Mouse (Mus musculus): ENCODE measurements around the gene Map3k20. TPM values are rescaled to one million over a fixed set of nuclear protein-coding genes. Genes with fewer than 3 reads are reported as not detected.

Gene Map3k20
- polyA plus RNA-seq, 1 experiment from 2014 or later: 9.5 TPM

DNA sequence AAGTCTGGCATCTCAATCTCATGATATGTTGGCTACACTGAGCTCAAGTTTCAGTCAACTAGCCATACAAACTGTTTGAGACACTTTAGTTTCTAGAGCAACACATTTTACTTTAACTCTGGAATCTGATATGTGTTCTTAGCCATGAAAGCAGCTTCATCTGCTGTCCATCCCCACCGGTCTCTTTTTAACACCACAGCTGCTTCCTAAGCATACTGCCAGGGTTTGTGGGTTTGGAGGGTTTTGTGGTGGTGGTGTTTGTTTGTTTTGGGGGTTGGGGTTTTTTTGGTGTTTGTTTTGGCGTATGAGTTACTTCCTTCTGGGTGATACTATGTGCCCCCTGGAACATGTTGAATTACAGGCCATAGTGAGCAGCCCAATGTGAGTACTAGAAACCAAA is 35.2 kb downstream of the Map3k20 start:
- Histone ChIP-seq H3K4me1 (replicated peaks; ENCODE audit: control insufficient read depth, insufficient read depth, low read length) (no peaks in the 10 kb centered on the region), H3K36me3 (ENCODE audit: control insufficient read depth, insufficient read depth, low read length) (no peaks in the 10 kb centered on the region), H3K27ac (ENCODE audit: low read depth, low read length) (no peak overlapping the region), H3K4me2 (ENCODE audit: low read depth, low read length, severe bottlenecking) (no peak overlapping the region), H3K9ac (ENCODE audit: low read length) (no peak overlapping the region), H3K4me3 (ENCODE audit: low read depth, low read length) (no peak overlapping the region), H3K27me3 (ENCODE audit: control insufficient read depth, insufficient read depth, low read length) (no peaks in the 10 kb centered on the region), H3K9me3 (ENCODE audit: control insufficient read depth, low read length) (no peaks in the 10 kb centered on the region)
- DNase-seq (ENCODE audit: low spot score): no peak
- 93% methylated on average over 2 of the region's 2 CpGs for WGBS
- no peak for ATAC-seq (replicated peaks; ENCODE audit: low FRiP score)

GRCm38 (mm10) chr2:72321591-72321990 is 36.2 kb downstream of the Map3k20 start:
- H3K27ac ChIP-seq (ENCODE audit: low read depth, low read length): no peak overlapping the region
- DNase-seq (ENCODE audit: low spot score) (no peak), ATAC-seq (replicated peaks; ENCODE audit: low FRiP score) (no peak)
- H3K9me3 ChIP-seq (ENCODE audit: control insufficient read depth, low read length): no peaks in the 10 kb centered on the region
- 0 out of 2 replicates have a peak, but pooled peaks cover 2% of the 10 kb centered on the region for H3K4me1 ChIP-seq (replicated peaks; ENCODE audit: control insufficient read depth, insufficient read depth, low read length)
- H3K4me2 ChIP-seq (ENCODE audit: low read depth, low read length, severe bottlenecking): no peak overlapping the region
- no peak overlapping the region for H3K9ac ChIP-seq (ENCODE audit: low read length)
- H3K4me3 ChIP-seq (ENCODE audit: low read depth, low read length): no peak overlapping the region
- H3K27me3 ChIP-seq (ENCODE audit: control insufficient read depth, insufficient read depth, low read length): no peaks in the 10 kb centered on the region
- H3K36me3 ChIP-seq (ENCODE audit: control insufficient read depth, insufficient read depth, low read length): no peaks in the 10 kb centered on the region
- 58% methylated on average over 5 of the region's 5 CpGs for WGBS

- Histone ChIP-seq H3K27ac (ENCODE audit: low read depth, low read length) (no peak overlapping the region), H3K4me2 (ENCODE audit: low read depth, low read length, severe bottlenecking) (no peak overlapping the region), H3K4me1 (replicated peaks; ENCODE audit: control insufficient read depth, insufficient read depth, low read length) (0 out of 2 replicates have a peak, but pooled peaks cover 2% of the 10 kb centered on the region), H3K4me3 (ENCODE audit: low read depth, low read length) (no peak overlapping the region), H3K9me3 (ENCODE audit: control insufficient read depth, low read length) (no peaks in the 10 kb centered on the region), H3K9ac (ENCODE audit: low read length) (no peak overlapping the region), H3K27me3 (ENCODE audit: control insufficient read depth, insufficient read depth, low read length) (no peaks in the 10 kb centered on the region), H3K36me3 (ENCODE audit: control insufficient read depth, insufficient read depth, low read length) (no peaks in the 10 kb centered on the region)
- no peak for DNase-seq (ENCODE audit: low spot score)
- 65% methylated on average over 11 of the region's 11 CpGs for WGBS
- no peak for ATAC-seq (replicated peaks; ENCODE audit: low FRiP score)
Observed at GRCm38 (mm10) chr2:72322681-72323353, 37.4 kb downstream of the Map3k20 start.

- no peak overlapping the region for H3K4me2 ChIP-seq (ENCODE audit: low read depth, low read length, severe bottlenecking)
- H3K4me1 ChIP-seq (replicated peaks; ENCODE audit: control insufficient read depth, insufficient read depth, low read length): 0 out of 2 replicates have a peak, but pooled peaks cover 2% of the 10 kb centered on the region
- H3K36me3 ChIP-seq (ENCODE audit: control insufficient read depth, insufficient read depth, low read length): no peaks in the 10 kb centered on the region
- H3K27me3 ChIP-seq (ENCODE audit: control insufficient read depth, insufficient read depth, low read length): no peaks in the 10 kb centered on the region
- DNase-seq (ENCODE audit: low spot score) (no peak), ATAC-seq (replicated peaks; ENCODE audit: low FRiP score) (no peak)
- H3K9ac ChIP-seq (ENCODE audit: low read length): no peak overlapping the region
- H3K4me3 ChIP-seq (ENCODE audit: low read depth, low read length): no peak overlapping the region
- H3K9me3 ChIP-seq (ENCODE audit: control insufficient read depth, low read length): no peaks in the 10 kb centered on the region
- H3K27ac ChIP-seq (ENCODE audit: low read depth, low read length): no peak overlapping the region
- WGBS: 73% methylated on average over 12 of the region's 12 CpGs
Observed at GRCm38 (mm10) chr2:72324436-72324835, 39.0 kb downstream of the Map3k20 start.

- Histone ChIP-seq H3K36me3 (ENCODE audit: control insufficient read depth, insufficient read depth, low read length) (no peaks in the 10 kb centered on the region), H3K4me3 (ENCODE audit: low read depth, low read length) (no peak overlapping the region), H3K9ac (ENCODE audit: low read length) (no peak overlapping the region), H3K27me3 (ENCODE audit: control insufficient read depth, insufficient read depth, low read length) (no peaks in the 10 kb centered on the region), H3K4me1 (replicated peaks; ENCODE audit: control insufficient read depth, insufficient read depth, low read length) (0 out of 2 replicates have a peak, but pooled peaks cover 2% of the 10 kb centered on the region), H3K9me3 (ENCODE audit: control insufficient read depth, low read length) (no peaks in the 10 kb centered on the region), H3K4me2 (ENCODE audit: low read depth, low read length, severe bottlenecking) (no peak overlapping the region), H3K27ac (ENCODE audit: low read depth, low read length) (no peak overlapping the region)
- WGBS: 43% methylated on average over 6 of the region's 6 CpGs
- ATAC-seq (replicated peaks; ENCODE audit: low FRiP score): no peak
- no peak for DNase-seq (ENCODE audit: low spot score)
Observed at GRCm38 (mm10) chr2:72326491-72326890, 41.1 kb downstream of the Map3k20 start.

- Histone ChIP-seq H3K4me3 (ENCODE audit: low read depth, low read length) (no peak overlapping the region), H3K9me3 (ENCODE audit: control insufficient read depth, low read length) (no peaks in the 10 kb centered on the region), H3K9ac (ENCODE audit: low read length) (no peak overlapping the region), H3K36me3 (ENCODE audit: control insufficient read depth, insufficient read depth, low read length) (no peaks in the 10 kb centered on the region), H3K27me3 (ENCODE audit: control insufficient read depth, insufficient read depth, low read length) (no peaks in the 10 kb centered on the region), H3K27ac (ENCODE audit: low read depth, low read length) (no peak overlapping the region), H3K4me1 (replicated peaks; ENCODE audit: control insufficient read depth, insufficient read depth, low read length) (0 out of 2 replicates have a peak, but pooled peaks cover 2% of the 10 kb centered on the region), H3K4me2 (ENCODE audit: low read depth, low read length, severe bottlenecking) (no peak overlapping the region)
- ATAC-seq (replicated peaks; ENCODE audit: low FRiP score) (no peak), DNase-seq (ENCODE audit: low spot score) (no peak)
- WGBS: 72% methylated on average over 3 of the region's 3 CpGs
Observed at GRCm38 (mm10) chr2:72328435-72328834, 43.0 kb downstream of the Map3k20 start.

- DNase-seq (ENCODE audit: low spot score): no peak
- no peak overlapping the region for H3K4me3 ChIP-seq (ENCODE audit: low read depth, low read length)
- H3K4me1 ChIP-seq (replicated peaks; ENCODE audit: control insufficient read depth, insufficient read depth, low read length): 0 out of 2 replicates have a peak, but pooled peaks cover 2% of the 10 kb centered on the region
- H3K36me3 ChIP-seq (ENCODE audit: control insufficient read depth, insufficient read depth, low read length): no peaks in the 10 kb centered on the region
- no peaks in the 10 kb centered on the region for H3K9me3 ChIP-seq (ENCODE audit: control insufficient read depth, low read length)
- no peak overlapping the region for H3K27ac ChIP-seq (ENCODE audit: low read depth, low read length)
- H3K27me3 ChIP-seq (ENCODE audit: control insufficient read depth, insufficient read depth, low read length): no peaks in the 10 kb centered on the region
- no peak overlapping the region for H3K4me2 ChIP-seq (ENCODE audit: low read depth, low read length, severe bottlenecking)
- no peak for ATAC-seq (replicated peaks; ENCODE audit: low FRiP score)
- no peak overlapping the region for H3K9ac ChIP-seq (ENCODE audit: low read length)
- WGBS: 88% methylated on average over 12 of the region's 12 CpGs
Observed at GRCm38 (mm10) chr2:72330955-72331481, 45.6 kb downstream of the Map3k20 start.

DNA sequence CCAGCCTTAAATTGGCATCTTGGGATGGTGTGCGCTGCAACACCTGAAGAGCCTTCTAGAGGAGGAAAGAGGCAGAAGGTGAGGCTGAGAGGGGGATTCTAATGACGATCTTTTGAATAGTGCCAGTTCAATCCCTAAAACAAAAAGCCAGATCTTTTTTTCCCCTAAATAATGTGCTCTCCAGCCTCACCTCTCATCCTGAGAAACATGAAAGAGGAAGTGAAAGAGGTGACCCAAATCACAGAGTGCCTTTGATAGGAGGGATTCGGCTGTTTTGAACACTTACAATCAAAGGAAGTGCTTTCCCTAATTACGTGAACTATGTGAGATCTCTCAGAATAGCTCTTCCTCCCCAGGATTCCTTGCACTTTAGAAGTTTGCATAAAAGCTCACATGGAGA is 46.6 kb downstream of the Map3k20 start:
- 57% methylated on average over 4 of the region's 4 CpGs for WGBS
- Histone ChIP-seq H3K36me3 (ENCODE audit: control insufficient read depth, insufficient read depth, low read length) (no peaks in the 10 kb centered on the region), H3K9ac (ENCODE audit: low read length) (no peak overlapping the region), H3K4me2 (ENCODE audit: low read depth, low read length, severe bottlenecking) (no peak overlapping the region), H3K4me1 (replicated peaks; ENCODE audit: control insufficient read depth, insufficient read depth, low read length) (no peaks in the 10 kb centered on the region), H3K27me3 (ENCODE audit: control insufficient read depth, insufficient read depth, low read length) (no peaks in the 10 kb centered on the region), H3K9me3 (ENCODE audit: control insufficient read depth, low read length) (no peaks in the 10 kb centered on the region), H3K4me3 (ENCODE audit: low read depth, low read length) (no peak overlapping the region), H3K27ac (ENCODE audit: low read depth, low read length) (no peak overlapping the region)
- no peak for DNase-seq (ENCODE audit: low spot score)
- ATAC-seq (replicated peaks; ENCODE audit: low FRiP score): no peak

GRCm38 (mm10) chr2:72333210-72333609 is 47.8 kb downstream of the Map3k20 start:
- Histone ChIP-seq H3K27ac (ENCODE audit: low read depth, low read length) (no peak overlapping the region), H3K4me3 (ENCODE audit: low read depth, low read length) (no peak overlapping the region), H3K27me3 (ENCODE audit: control insufficient read depth, insufficient read depth, low read length) (no peaks in the 10 kb centered on the region), H3K9me3 (ENCODE audit: control insufficient read depth, low read length) (no peaks in the 10 kb centered on the region), H3K4me1 (replicated peaks; ENCODE audit: control insufficient read depth, insufficient read depth, low read length) (no peaks in the 10 kb centered on the region), H3K4me2 (ENCODE audit: low read depth, low read length, severe bottlenecking) (no peak overlapping the region), H3K9ac (ENCODE audit: low read length) (no peak overlapping the region), H3K36me3 (ENCODE audit: control insufficient read depth, insufficient read depth, low read length) (no peaks in the 10 kb centered on the region)
- DNase-seq (ENCODE audit: low spot score): no peak
- no peak for ATAC-seq (replicated peaks; ENCODE audit: low FRiP score)
- WGBS: 88% methylated on average over 3 of the region's 3 CpGs

Measured in forebrain, embryonic 11.5 days (tissue).